Mouse (Mus musculus) thymus, postnatal 14 days (tissue): ENCODE results near the gene Igfbpl1.

ENCODE experiments used
- DNase-seq: peaks from one replicate; pipeline ENCODE4 v3.0.0; 2021

Igfbpl1 gene

GRCm38 (mm10) chr4:45821995-45822394 is 4.7 kb downstream of the Igfbpl1 start:
- no peak for DNase-seq

DNA sequence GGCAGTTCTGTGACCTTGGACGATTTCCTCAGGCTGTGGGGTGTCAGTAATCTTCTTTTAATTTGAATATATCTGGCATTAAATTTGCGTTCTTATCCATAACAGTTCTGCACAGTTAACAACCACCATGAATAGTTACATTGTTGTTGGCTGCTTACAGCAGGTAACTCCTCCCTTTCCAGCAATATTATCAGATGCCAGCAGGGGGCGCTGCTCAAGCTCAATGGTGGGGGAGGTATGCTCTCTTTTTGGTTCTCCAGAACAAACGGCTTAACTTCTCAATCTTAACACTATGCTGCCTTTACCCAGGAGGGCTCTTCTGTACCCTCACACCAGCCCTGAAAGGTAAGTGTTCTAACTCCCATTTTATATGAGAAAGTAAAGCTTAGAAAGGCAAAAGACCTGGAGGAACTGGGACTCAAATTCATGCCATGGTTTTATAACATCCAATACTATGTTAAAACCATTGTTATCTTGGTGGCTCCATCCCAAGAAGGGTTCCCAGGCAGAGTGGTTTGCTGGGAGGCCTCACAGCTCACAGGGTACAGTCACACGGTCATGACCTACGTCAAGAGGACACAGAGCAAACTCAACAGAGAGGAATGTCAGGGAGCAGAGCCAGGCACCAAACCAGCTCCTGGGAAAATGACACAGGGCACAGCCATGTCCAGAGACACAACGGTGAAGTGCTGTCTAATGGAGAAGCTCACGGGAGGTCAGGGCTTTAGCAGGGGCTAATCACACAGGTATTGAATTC is 6.5 kb downstream of the Igfbpl1 start:
- DNase-seq = peak; percentile 72

- no peak for DNase-seq
Observed at GRCm38 (mm10) chr4:45819208-45819931, 7.4 kb downstream of the Igfbpl1 start.

DNA sequence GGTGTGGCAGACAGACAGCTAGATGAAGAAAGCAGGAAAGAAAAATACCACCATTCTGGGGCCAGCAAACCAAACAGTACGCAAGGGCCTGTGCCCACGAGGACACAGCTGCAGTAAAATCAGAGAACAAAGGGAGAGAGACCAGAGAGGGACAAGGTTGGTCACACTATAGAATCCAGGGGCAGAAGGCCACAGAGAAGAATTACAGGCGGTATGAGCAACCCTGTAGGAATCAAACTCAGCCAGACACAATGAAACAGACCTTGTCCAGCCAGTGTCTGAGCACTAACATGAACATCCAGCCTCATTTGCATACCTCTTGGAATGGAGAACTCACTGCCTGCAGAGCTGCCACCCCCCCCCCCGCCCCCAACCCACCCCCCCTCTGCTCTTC is 7.9 kb downstream of the Igfbpl1 start:
- DNase-seq = no peak

GRCm38 (mm10) chr4:45815542-45815941 is 11.2 kb downstream of the Igfbpl1 start:
- DNase-seq = peak; percentile 42

GRCm38 (mm10) chr4:45811250-45811649 is 15.5 kb downstream of the Igfbpl1 start:
- DNase-seq = no peak

- no peak for DNase-seq
Observed at GRCm38 (mm10) chr4:45808034-45808433, 18.7 kb downstream of the Igfbpl1 start.

DNA sequence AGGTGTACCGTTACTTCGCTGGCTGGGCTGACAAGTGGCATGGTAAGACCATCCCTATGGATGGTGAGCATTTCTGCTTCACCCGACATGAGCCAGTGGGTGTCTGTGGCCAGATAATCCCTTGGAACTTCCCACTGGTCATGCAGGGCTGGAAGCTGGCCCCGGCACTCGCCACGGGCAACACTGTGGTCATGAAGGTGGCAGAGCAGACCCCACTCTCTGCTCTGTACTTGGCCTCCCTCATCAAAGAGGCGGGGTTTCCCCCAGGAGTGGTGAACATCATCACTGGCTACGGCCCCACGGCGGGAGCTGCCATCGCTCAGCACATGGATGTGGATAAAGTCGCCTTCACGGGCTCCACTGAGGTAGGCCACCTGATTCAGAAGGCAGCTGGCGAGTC is 23.8 kb downstream of the Igfbpl1 start:
- no peak for DNase-seq

GRCm38 (mm10) chr4:45799956-45800537 is 26.7 kb downstream of the Igfbpl1 start:
- DNase-seq = no peak

- peak; percentile 67 for DNase-seq
Observed at GRCm38 (mm10) chr4:45798964-45799363, 27.8 kb downstream of the Igfbpl1 start, which contains the start of gene Aldh1b1. Gene Aldh1b1 (plus strand): TSS chr4:45799022.

GRCm38 (mm10) chr4:45796760-45797159 is 30.0 kb downstream of the Igfbpl1 start:
- DNase-seq = no peak

- DNase-seq = no peak
Observed at GRCm38 (mm10) chr4:45795191-45795811, 31.4 kb downstream of the Igfbpl1 start.

DNA sequence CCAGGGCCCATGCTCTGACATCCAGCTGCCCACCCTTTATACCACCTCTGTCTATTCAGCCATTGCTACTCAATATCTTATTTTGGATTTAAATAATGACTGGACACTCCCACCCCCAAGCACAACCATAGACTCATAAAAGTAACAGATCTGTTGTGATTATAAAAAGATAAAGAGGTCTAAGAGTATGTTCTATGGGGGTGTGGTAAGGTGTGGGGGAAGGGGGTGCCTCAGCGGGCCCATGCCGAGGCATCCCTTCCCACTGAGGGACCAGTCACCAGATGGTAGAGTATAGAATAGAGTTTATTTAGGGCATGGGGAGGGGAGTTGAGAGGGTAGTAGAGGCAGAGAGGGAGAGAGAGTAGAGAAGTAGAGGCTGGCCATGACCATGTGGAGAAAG is 36.7 kb downstream of the Igfbpl1 start:
- DNase-seq = no peak

DNA sequence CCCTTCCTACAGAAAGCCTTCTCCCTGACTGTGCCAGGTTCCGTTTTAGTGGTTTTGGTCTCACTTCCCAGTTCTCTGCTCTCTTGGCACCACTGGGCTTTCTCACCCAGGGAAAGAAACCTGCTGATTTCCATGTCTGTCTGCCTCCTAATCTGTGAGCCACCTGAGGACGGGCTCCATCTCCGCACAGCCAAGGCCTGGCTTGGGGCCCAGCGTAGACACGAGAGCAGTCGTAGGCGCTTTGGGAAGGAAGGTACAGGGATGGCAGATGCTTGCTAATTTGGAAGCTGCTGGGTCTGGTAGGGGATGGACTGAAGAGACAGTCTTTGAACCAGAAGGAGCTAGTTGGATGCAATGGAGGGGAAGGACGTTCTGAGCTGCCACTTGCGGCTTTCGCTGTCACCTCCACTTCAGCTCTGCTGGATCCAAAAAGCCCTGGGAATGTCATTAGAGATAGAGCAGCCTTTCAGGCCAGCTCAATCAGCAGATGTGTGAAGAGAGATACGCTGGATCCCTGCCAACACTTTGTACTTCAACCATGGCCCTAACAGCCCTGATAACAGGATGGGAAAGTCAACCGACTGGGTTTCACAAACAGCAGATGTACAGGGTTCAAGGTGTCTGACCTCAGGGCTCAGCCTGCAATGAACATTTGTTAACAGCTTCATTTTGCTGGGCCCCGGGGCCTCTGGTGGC is 37.3 kb downstream of the Igfbpl1 start:
- no peak for DNase-seq

DNA sequence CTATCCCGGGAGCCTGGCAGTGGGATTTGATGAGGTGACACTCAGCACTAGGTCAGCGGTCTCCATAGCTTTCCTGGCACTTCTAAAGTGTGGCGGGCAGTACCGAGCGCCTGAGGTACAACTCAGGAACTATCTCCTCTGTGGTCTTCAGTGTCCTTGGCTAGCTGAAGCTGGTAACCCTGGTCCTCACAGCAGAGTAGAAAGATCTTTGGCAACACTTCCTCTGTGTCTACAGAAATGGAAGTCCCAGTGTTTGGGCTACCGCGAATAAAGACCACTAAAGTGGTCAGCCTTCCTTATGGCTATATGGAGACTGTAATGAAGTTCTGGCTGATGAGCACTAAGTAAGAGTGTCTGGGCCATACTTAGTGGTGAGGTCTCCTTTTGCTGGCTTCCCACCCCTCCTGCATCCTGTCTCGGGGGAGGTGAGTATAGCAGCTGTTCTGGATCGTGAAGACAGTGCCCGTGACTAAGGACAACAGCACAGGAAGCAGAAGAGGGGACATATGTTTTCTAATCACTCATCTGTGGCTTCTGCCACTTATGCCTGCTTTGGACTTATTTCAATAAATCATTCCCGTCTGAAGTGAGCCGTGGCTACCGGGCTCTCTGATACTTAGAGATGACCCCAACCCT is 38.2 kb downstream of the Igfbpl1 start:
- no peak for DNase-seq

- no peak for DNase-seq
Observed at GRCm38 (mm10) chr4:45786674-45787073, 40.0 kb downstream of the Igfbpl1 start.

DNA sequence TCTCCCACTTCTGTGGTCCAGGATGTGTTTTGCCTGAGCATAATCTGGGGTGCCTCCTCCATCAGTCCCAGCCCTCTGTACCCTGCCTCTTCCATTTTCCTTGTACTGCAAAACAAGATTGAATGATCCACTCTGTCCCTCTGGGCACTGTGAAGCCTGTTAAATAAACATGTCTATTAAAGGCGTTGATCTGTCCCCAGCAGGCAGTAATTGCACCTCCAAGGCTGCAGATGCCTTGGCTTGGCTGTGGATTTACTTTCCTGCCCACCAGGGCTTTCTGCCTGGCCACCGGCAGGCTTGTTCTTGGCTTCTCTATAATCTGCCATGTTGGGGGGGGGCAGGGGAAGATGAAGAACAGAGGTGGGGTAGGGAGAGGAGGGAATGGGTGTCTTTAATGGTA is 40.8 kb downstream of the Igfbpl1 start:
- DNase-seq = no peak

DNA sequence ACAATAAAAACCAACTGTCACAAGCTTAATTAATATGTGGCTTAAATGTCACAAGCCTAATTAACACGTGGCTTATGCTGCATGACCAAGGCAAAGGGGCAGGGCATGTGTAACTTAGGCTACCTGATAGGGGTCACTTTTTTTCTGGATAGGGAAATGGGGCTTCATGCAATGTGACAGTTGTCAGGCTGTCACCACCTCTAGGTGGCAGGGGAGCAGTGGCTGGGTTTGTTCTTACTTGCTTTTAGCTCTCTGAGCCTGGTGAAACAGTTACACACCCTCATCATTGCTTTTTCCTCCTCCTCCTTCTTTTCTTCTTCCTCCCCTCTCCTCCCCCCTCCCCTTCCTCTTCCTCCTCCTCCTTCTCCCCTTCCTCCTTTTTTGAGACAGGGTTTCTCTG is 43.1 kb downstream of the Igfbpl1 start:
- no peak for DNase-seq

GRCm38 (mm10) chr4:45771619-45772018 is 55.1 kb downstream of the Igfbpl1 start:
- DNase-seq = peak; percentile 46

- DNase-seq = no peak
Observed at GRCm38 (mm10) chr4:45771173-45771572, 55.5 kb downstream of the Igfbpl1 start.

DNA sequence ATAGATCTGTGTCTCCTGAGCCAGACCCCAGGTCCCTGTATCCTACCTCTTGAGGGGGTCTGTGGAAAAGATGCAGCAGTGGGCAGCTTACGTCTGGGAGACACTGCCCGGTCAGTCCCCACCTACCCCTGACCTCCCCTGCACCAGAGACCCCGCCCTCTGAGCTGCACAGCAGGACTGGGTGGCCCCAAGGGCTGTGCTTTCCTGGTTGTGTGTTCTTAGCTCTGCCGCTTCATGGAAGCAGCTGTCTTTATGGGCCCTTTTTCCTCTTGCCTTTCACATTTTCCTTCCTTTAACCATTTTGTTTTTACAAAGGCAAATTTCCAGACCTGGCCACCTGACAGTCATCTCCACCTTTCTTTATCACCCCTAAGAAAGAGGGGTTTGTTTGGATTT is 56.1 kb downstream of the Igfbpl1 start:
- DNase-seq = no peak
